In the genomic region with DNA sequence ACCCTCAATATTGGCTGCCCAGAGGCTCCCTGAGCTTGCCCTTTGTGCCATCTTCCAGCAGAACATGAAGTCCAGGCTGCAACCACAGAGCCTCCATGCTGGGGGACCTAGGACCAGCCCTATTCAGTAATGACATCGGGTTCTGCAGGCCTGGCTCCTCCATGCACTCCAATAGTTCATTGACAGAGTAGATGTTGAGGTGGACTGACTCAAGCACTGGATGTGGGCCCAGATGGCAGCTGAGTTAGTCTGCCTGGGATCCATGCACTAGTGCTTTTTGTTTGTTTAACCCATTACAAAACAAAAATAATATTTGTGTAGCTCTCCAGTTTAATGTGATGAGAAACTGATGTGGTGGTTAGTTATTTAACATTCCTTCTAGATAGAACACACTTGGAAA, we compare ENCODE assay signal across 13 mouse cellular contexts.
"Had no signal": no experiment of that assay in that cellular context is flagged by ENCODE, and none has a peak within 500 bp of the region (broad histone marks: within the 10 kb centered on the region; RNA-seq: fewer than 3 reads in every experiment).

No protein-coding gene starts in this region.

- H3K9ac ChIP-seq: limb, embryonic 13.5 days; liver, embryonic 12.5 days; lung, embryonic 14.5 days; midbrain, embryonic 12.5 days; neural tube, embryonic 13.5 days; stomach, embryonic 15.5 days had no signal

- DNase-seq: kidney, adult 9 months; left cerebral cortex, postnatal 4 days; lung, embryonic 14.5 days; lung, postnatal 14 days; right cerebral cortex, postnatal 14 days had no signal

- H3K27me3 ChIP-seq: limb, embryonic 13.5 days; liver, embryonic 12.5 days; midbrain, embryonic 12.5 days; neural tube, embryonic 13.5 days; stomach, embryonic 15.5 days had no signal

- H3K4me1 ChIP-seq: limb, embryonic 13.5 days; liver, embryonic 12.5 days; megakaryocyte, embryonic 14.5 days; midbrain, embryonic 12.5 days; neural tube, embryonic 13.5 days; stomach, embryonic 15.5 days had no signal

- H3K36me3 ChIP-seq: limb, embryonic 13.5 days; liver, embryonic 12.5 days; midbrain, embryonic 12.5 days; neural tube, embryonic 13.5 days; stomach, embryonic 15.5 days had no signal

- H3K9me3 ChIP-seq: limb, embryonic 13.5 days; liver, embryonic 12.5 days; midbrain, embryonic 12.5 days; neural tube, embryonic 13.5 days; stomach, embryonic 15.5 days had no signal

- H3K4me3 ChIP-seq: limb, embryonic 13.5 days; liver, embryonic 12.5 days; megakaryocyte, embryonic 14.5 days; midbrain, embryonic 12.5 days; neural tube, embryonic 13.5 days; stomach, embryonic 15.5 days had no signal

- ATAC-seq: liver, embryonic 12.5 days; midbrain, embryonic 16.5 days had no signal

- H3K4me2 ChIP-seq: limb, embryonic 13.5 days; liver, embryonic 12.5 days; lung, embryonic 14.5 days; midbrain, embryonic 12.5 days; neural tube, embryonic 13.5 days; stomach, embryonic 15.5 days had no signal

- H3K27ac ChIP-seq: limb, embryonic 13.5 days; liver, embryonic 12.5 days; macrophage; midbrain, embryonic 12.5 days; neural tube, embryonic 13.5 days; stomach, embryonic 15.5 days had no signal
